Mouse (Mus musculus) cerebellum, adult 2 months (tissue): Measurements from ENCODE around the gene Asdurf.
"Not testable (repeated sequence)": the region's sequence is repeated elsewhere in the genome, so short reads cannot be mapped to it uniquely, and the experiment has no call there.

Experiments used
- CTCF ChIP-seq: fragments of 200-500 bp; IDR thresholded peaks from 2 replicates; pipeline ENCODE4 v1.5.1; 2011; ENCODE audit warnings: low read depth, mild to moderate bottlenecking, control low read depth, low read length, moderate library complexity, borderline replicate concordance; ENCODE audit not compliant: insufficient read depth
- POLR2A ChIP-seq: fragments of 200-500 bp; IDR thresholded peaks from 2 replicates; pipeline ENCODE4 v1.6.1; 2011; ENCODE audit warnings: low read length, control low read depth, borderline replicate concordance; ENCODE audit not compliant: insufficient read depth

GRCm38 (mm10) chr1:53393936-53394760 is 41.7 kb upstream of the Asdurf start:
- TF ChIP-seq POLR2A, CTCF: not testable (repeated sequence)
